Mouse (Mus musculus): Measurements from ENCODE around the gene Rock2.
"Not testable (repeated sequence)": the region's sequence is repeated elsewhere in the genome, so short reads cannot be mapped to it uniquely, and the experiment has no call there.

DNA sequence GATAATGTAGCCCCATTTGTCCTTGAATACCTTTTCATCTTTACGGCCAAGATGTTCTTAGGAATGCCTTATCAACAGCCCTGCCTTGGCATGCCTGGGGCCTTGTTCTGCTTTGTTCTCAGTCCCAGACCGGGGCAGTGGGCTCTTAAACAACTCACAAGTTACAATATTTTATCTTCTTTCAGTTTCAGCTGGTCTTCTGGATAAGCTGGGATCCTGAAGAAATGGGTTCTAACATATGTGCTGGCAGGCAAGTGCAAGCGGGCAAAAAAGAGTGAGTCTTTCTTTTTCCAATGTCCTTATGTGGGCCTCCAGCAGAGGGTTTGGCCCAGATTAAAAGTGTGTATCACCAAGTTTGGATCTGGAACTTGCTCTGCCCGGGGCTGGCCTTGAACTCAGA is 126.4 kb downstream of the Rock2 start:
- TF ChIP-seq POLR2A, CTCF (IDR thresholded peaks at IDR 0.05; ENCODE audit: insufficient read depth, low read depth, low read length): not testable (repeated sequence)
